Mouse (Mus musculus): ENCODE measurements at regions not wholly inside any gene's neighbourhood (a gene's known extent, or its start where the extent isn't known, plus 50 kb on each side); places are given as distances from the start of the nearest gene placed in this dataset.

- DNase-seq, result no peak
Observed at GRCm38 (mm10) chr12:9091951-9092350, 62.2 kb downstream of the Ttc32 start.

- no peak for DNase-seq
Observed at GRCm38 (mm10) chr12:9095061-9095460, 65.3 kb downstream of the Ttc32 start.

- no peak for DNase-seq
Observed at GRCm38 (mm10) chr12:9106416-9106815, 76.6 kb downstream of the Ttc32 start.

- no peak for DNase-seq
Observed at GRCm38 (mm10) chr12:9109806-9110205, 80.0 kb downstream of the Ttc32 start.

- no peak for DNase-seq
Observed at GRCm38 (mm10) chr12:9112161-9112674, 82.4 kb downstream of the Ttc32 start.

GRCm38 (mm10) chr12:9113652-9114051, 83.9 kb downstream of the Ttc32 start:
- DNase-seq, result peak; percentile 13

GRCm38 (mm10) chr12:9114061-9114460, 84.3 kb downstream of the Ttc32 start:
- no peak for DNase-seq

GRCm38 (mm10) chr12:9118576-9118975, 88.8 kb downstream of the Ttc32 start:
- no peak for DNase-seq

GRCm38 (mm10) chr12:9127931-9128550, 98.2 kb downstream of the Ttc32 start:
- no peak for DNase-seq

GRCm38 (mm10) chr12:9128581-9129275, 98.9 kb downstream of the Ttc32 start:
- no peak for DNase-seq

GRCm38 (mm10) chr12:9132621-9133020, 102.8 kb downstream of the Ttc32 start:
- no peak for DNase-seq

GRCm38 (mm10) chr12:9133890-9134870, 104.4 kb downstream of the Ttc32 start:
- no peak for DNase-seq

- DNase-seq, result no peak
Observed at GRCm38 (mm10) chr12:9151001-9151400, 121.2 kb downstream of the Ttc32 start.

- DNase-seq, result no peak
Observed at GRCm38 (mm10) chr12:9151426-9151825, 121.6 kb downstream of the Ttc32 start.

GRCm38 (mm10) chr12:9154491-9154890, 124.7 kb downstream of the Ttc32 start:
- no peak for DNase-seq

GRCm38 (mm10) chr12:9156794-9157193, 127.0 kb downstream of the Ttc32 start:
- DNase-seq, result no peak

GRCm38 (mm10) chr12:9158751-9159150, 129.0 kb downstream of the Ttc32 start:
- DNase-seq, result no peak

GRCm38 (mm10) chr12:9165367-9165940, 135.7 kb downstream of the Ttc32 start:
- no peak for DNase-seq

GRCm38 (mm10) chr12:9166218-9166908, 136.6 kb downstream of the Ttc32 start:
- DNase-seq, result peak; percentile 13

- no peak for DNase-seq
Observed at GRCm38 (mm10) chr12:9169008-9169407, 139.2 kb downstream of the Ttc32 start.

GRCm38 (mm10) chr12:9173680-9174079, 143.9 kb downstream of the Ttc32 start:
- no peak for DNase-seq

GRCm38 (mm10) chr12:9174327-9174726, 144.5 kb downstream of the Ttc32 start:
- no peak for DNase-seq

Measured in adrenal gland, postnatal 25 days (tissue).